Mouse (Mus musculus): ENCODE data around the gene Nlrc4.

- TF ChIP-seq EP300 (optimal IDR thresholded peaks at IDR 0.05) (no peak), CTCF (IDR thresholded peaks at IDR 0.05; ENCODE audit: low read depth) (no peak)
Observed at GRCm38 (mm10) chr17:74430074-74430473, 28.9 kb downstream of the Nlrc4 start.

Measured in stomach, postnatal 0 days (tissue).